Mouse (Mus musculus): Measurements from ENCODE around the gene Olfml2b. TPM values are rescaled to one million over a fixed set of nuclear protein-coding genes. Genes with fewer than 3 reads are reported as not detected.

The Olfml2b gene
- polyA plus RNA-seq, 1 experiment from 2014 or later = 11.6 TPM

GRCm38 (mm10) chr1:170664620-170665185 is 20.4 kb downstream of the Olfml2b start:
- Histone ChIP-seq H3K36me3 (ENCODE audit: insufficient read depth, low read length) (no peaks in the 10 kb centered on the region), H3K27me3 (ENCODE audit: insufficient read depth, low read length) (no peaks in the 10 kb centered on the region), H3K27ac (no peak overlapping the region), H3K4me1 (replicated peaks; ENCODE audit: insufficient read depth, low read length) (no peaks in the 10 kb centered on the region), H3K9me3 (replicated peaks; ENCODE audit: low read length) (no peaks in the 10 kb centered on the region), H3K4me2 (ENCODE audit: low read length) (no peak overlapping the region), H3K9ac (ENCODE audit: low read depth, low read length) (no peak overlapping the region), H3K4me3 (replicated peaks; ENCODE audit: low read depth, low read length) (no peak overlapping the region)
- DNase-seq (ENCODE audit: low spot score) (no peak), ATAC-seq (replicated peaks; ENCODE audit: low FRiP score, low read depth) (no peak)
- no peak for TF ChIP-seq CTCF (IDR thresholded peaks at IDR 0.05; ENCODE audit: low read depth)
- 83% methylated on average over 11 of the region's 11 CpGs for WGBS

- Histone ChIP-seq H3K27ac (no peak overlapping the region), H3K9ac (ENCODE audit: low read depth, low read length) (no peak overlapping the region), H3K4me2 (ENCODE audit: low read length) (no peak overlapping the region), H3K9me3 (replicated peaks; ENCODE audit: low read length) (no peaks in the 10 kb centered on the region), H3K4me3 (replicated peaks; ENCODE audit: low read depth, low read length) (no peak overlapping the region), H3K4me1 (replicated peaks; ENCODE audit: insufficient read depth, low read length) (no peaks in the 10 kb centered on the region), H3K27me3 (ENCODE audit: insufficient read depth, low read length) (no peaks in the 10 kb centered on the region), H3K36me3 (ENCODE audit: insufficient read depth, low read length) (no peaks in the 10 kb centered on the region)
- DNase-seq (ENCODE audit: low spot score) = no peak
- WGBS = 89% methylated on average over 7 of the region's 7 CpGs
- TF ChIP-seq CTCF (IDR thresholded peaks at IDR 0.05; ENCODE audit: low read depth) = no peak
- ATAC-seq (replicated peaks; ENCODE audit: low FRiP score, low read depth) = no peak
Observed at GRCm38 (mm10) chr1:170665200-170665599, 20.9 kb downstream of the Olfml2b start.

GRCm38 (mm10) chr1:170674184-170674775 is 29.9 kb downstream of the Olfml2b start:
- WGBS = 76% methylated on average over 9 of the region's 9 CpGs
- TF ChIP-seq CTCF (IDR thresholded peaks at IDR 0.05; ENCODE audit: low read depth) = no peak
- no peak overlapping the region for H3K27ac ChIP-seq

GRCm38 (mm10) chr1:170677681-170678080 is 33.3 kb downstream of the Olfml2b start:
- 84% methylated on average over 4 of the region's 4 CpGs for WGBS
- DNase-seq (ENCODE audit: low spot score) (no peak), ATAC-seq (replicated peaks; ENCODE audit: low FRiP score, low read depth) (no peak)
- no peak for TF ChIP-seq CTCF (IDR thresholded peaks at IDR 0.05; ENCODE audit: low read depth)
- no peak overlapping the region for H3K4me2 ChIP-seq (ENCODE audit: low read length)
- H3K9me3 ChIP-seq (replicated peaks; ENCODE audit: low read length) = no peaks in the 10 kb centered on the region
- H3K4me1 ChIP-seq (replicated peaks; ENCODE audit: insufficient read depth, low read length) = no peaks in the 10 kb centered on the region
- H3K4me3 ChIP-seq (replicated peaks; ENCODE audit: low read depth, low read length) = no peak overlapping the region
- H3K27ac ChIP-seq = no peak overlapping the region
- H3K9ac ChIP-seq (ENCODE audit: low read depth, low read length) = no peak overlapping the region
- H3K36me3 ChIP-seq (ENCODE audit: insufficient read depth, low read length) = no peaks in the 10 kb centered on the region
- no peaks in the 10 kb centered on the region for H3K27me3 ChIP-seq (ENCODE audit: insufficient read depth, low read length)

More at GRCm38 (mm10) chr1:170674184-170674775, 29.9 kb downstream of the Olfml2b start:
- Histone ChIP-seq H3K9ac (ENCODE audit: low read depth, low read length) (no peak overlapping the region), H3K9me3 (replicated peaks; ENCODE audit: low read length) (no peaks in the 10 kb centered on the region), H3K4me1 (replicated peaks; ENCODE audit: insufficient read depth, low read length) (no peaks in the 10 kb centered on the region), H3K36me3 (ENCODE audit: insufficient read depth, low read length) (no peaks in the 10 kb centered on the region), H3K4me3 (replicated peaks; ENCODE audit: low read depth, low read length) (no peak overlapping the region), H3K27me3 (ENCODE audit: insufficient read depth, low read length) (no peaks in the 10 kb centered on the region), H3K4me2 (ENCODE audit: low read length) (no peak overlapping the region)
- ATAC-seq (replicated peaks; ENCODE audit: low FRiP score, low read depth) (no peak), DNase-seq (ENCODE audit: low spot score) (no peak)

- Histone ChIP-seq H3K4me3 (replicated peaks; ENCODE audit: low read depth, low read length) (no peak overlapping the region), H3K4me1 (replicated peaks; ENCODE audit: insufficient read depth, low read length) (no peaks in the 10 kb centered on the region), H3K9ac (ENCODE audit: low read depth, low read length) (no peak overlapping the region), H3K36me3 (ENCODE audit: insufficient read depth, low read length) (no peaks in the 10 kb centered on the region), H3K4me2 (ENCODE audit: low read length) (no peak overlapping the region), H3K27me3 (ENCODE audit: insufficient read depth, low read length) (no peaks in the 10 kb centered on the region), H3K27ac (no peak overlapping the region), H3K9me3 (replicated peaks; ENCODE audit: low read length) (no peaks in the 10 kb centered on the region)
- DNase-seq (ENCODE audit: low spot score) = no peak
- ATAC-seq (replicated peaks; ENCODE audit: low FRiP score, low read depth) = no peak
- no peak for TF ChIP-seq CTCF (IDR thresholded peaks at IDR 0.05; ENCODE audit: low read depth)
- WGBS = 66% methylated on average over 4 of the region's 4 CpGs
Observed at GRCm38 (mm10) chr1:170678861-170679260, 34.5 kb downstream of the Olfml2b start.

GRCm38 (mm10) chr1:170679624-170680023 is 35.3 kb downstream of the Olfml2b start:
- Histone ChIP-seq H3K4me3 (replicated peaks; ENCODE audit: low read depth, low read length) (no peak overlapping the region), H3K4me1 (replicated peaks; ENCODE audit: insufficient read depth, low read length) (no peaks in the 10 kb centered on the region), H3K27ac (no peak overlapping the region), H3K27me3 (ENCODE audit: insufficient read depth, low read length) (no peaks in the 10 kb centered on the region), H3K9ac (ENCODE audit: low read depth, low read length) (no peak overlapping the region), H3K36me3 (ENCODE audit: insufficient read depth, low read length) (no peaks in the 10 kb centered on the region), H3K4me2 (ENCODE audit: low read length) (no peak overlapping the region), H3K9me3 (replicated peaks; ENCODE audit: low read length) (no peaks in the 10 kb centered on the region)
- 81% methylated on average over 2 of the region's 2 CpGs for WGBS
- no peak for TF ChIP-seq CTCF (IDR thresholded peaks at IDR 0.05; ENCODE audit: low read depth)
- ATAC-seq (replicated peaks; ENCODE audit: low FRiP score, low read depth) (no peak), DNase-seq (ENCODE audit: low spot score) (no peak)
